In the genomic region with DNA sequence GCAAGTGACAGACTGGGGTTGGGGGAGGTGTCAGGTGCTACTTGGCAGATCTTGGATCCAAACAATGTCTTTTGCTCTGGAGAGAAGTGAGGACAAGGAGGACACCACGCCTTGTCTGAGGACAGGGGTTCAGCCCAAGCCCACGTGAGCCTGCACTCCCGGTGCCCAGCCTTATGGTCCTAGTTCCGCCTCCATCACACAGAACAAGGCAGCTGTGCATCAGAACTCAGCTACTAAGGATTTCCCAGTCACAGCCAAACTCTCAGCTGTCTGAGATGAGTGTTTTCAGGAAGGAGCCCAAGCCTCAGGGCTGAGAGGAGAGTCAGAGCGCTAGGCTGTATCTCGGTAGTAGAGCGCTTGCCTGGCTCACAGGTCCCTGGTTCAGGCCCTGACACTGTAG, we compare ENCODE assay signal across 12 mouse cellular contexts.
DNase-seq lines count a peak whose midpoint lies in the region; ATAC-seq and TF ChIP-seq lines count a peak whose summit lies in the region.
"Had no signal": no experiment of that assay in that cellular context is flagged by ENCODE, and none has a peak within 500 bp of the region (broad histone marks: within the 10 kb centered on the region; RNA-seq: fewer than 3 reads in every experiment).

No protein-coding gene starts in this region.

- no peaks in the 10 kb centered on the region for H3K79me2 ChIP-seq in C2C12 (ENCODE audit: control insufficient read depth, insufficient read depth)

- no peak overlapping the region for H3ac ChIP-seq in C2C12 (ENCODE audit: control insufficient read depth, insufficient read length, low read depth)

- H3K9ac ChIP-seq in kidney, embryonic 14.5 days (ENCODE audit: low read depth, low read length) = no peak overlapping the region
- H3K9ac ChIP-seq: hindbrain, embryonic 15.5 days; liver, embryonic 12.5 days; neural tube, embryonic 12.5 days had no signal

- WGBS in kidney, embryonic 14.5 days = 45% methylated on average over 7 of the region's 7 CpGs
- WGBS in kidney, adult 2 months = 91% methylated on average over 7 of the region's 7 CpGs
- WGBS in embryonic facial prominence, embryonic 10.5 days = 62% methylated on average over 7 of the region's 7 CpGs

- TF ChIP-seq CTCF in kidney, adult 2 months (conservative IDR thresholded peaks at IDR 0.05; ENCODE audit: insufficient read depth, insufficient read length, low read depth, low read length) = no peak
- no peak for TF ChIP-seq CTCF in C2C12 (IDR thresholded peaks at IDR 0.05; ENCODE audit: control insufficient read depth, insufficient read depth, insufficient read length)

- H3K9me3 ChIP-seq in kidney, embryonic 14.5 days (ENCODE audit: control insufficient read depth, low read length) = no peaks in the 10 kb centered on the region
- no peaks in the 10 kb centered on the region for H3K9me3 ChIP-seq in embryonic facial prominence, embryonic 10.5 days
- H3K9me3 ChIP-seq: hindbrain, embryonic 15.5 days; liver, embryonic 12.5 days; neural tube, embryonic 12.5 days had no signal

- H3K79me3 ChIP-seq in C2C12 (ENCODE audit: low read depth) = no peaks in the 10 kb centered on the region

- H3K27me3 ChIP-seq in kidney, embryonic 14.5 days (ENCODE audit: control insufficient read depth, insufficient read depth, low read length) = no peaks in the 10 kb centered on the region
- no peaks in the 10 kb centered on the region for H3K27me3 ChIP-seq in kidney, adult 2 months (replicated peaks; ENCODE audit: control insufficient read depth, insufficient read depth, low read length)
- no peaks in the 10 kb centered on the region for H3K27me3 ChIP-seq in C2C12 (ENCODE audit: control insufficient read depth, insufficient read depth, insufficient read length)
- H3K27me3 ChIP-seq in embryonic facial prominence, embryonic 10.5 days (replicated peaks; ENCODE audit: low read depth, poor library complexity, severe bottlenecking) = no peaks in the 10 kb centered on the region; the same call in none of the 2 replicates
- H3K27me3 ChIP-seq: hindbrain, embryonic 15.5 days; liver, embryonic 12.5 days; neural tube, embryonic 12.5 days had no signal

- H3K4me2 ChIP-seq in kidney, embryonic 14.5 days (replicated peaks; ENCODE audit: low read depth, low read length) = no peak overlapping the region
- H3K4me2 ChIP-seq: hindbrain, embryonic 15.5 days; liver, embryonic 12.5 days; neural tube, embryonic 12.5 days had no signal

- TF ChIP-seq POLR2A in kidney, adult 2 months (IDR thresholded peaks at IDR 0.05; ENCODE audit: low read depth, low read length) = no peak

- peak; percentile 71 for ATAC-seq in frontal cortex, adult (ENCODE audit: low TSS enrichment)
- ATAC-seq in kidney, embryonic 14.5 days (ENCODE audit: low FRiP score, low TSS enrichment) = peak; percentile 3; the same call in 1 of the 2 replicates
- ATAC-seq: forebrain, embryonic 16.5 days; liver, embryonic 12.5 days had no signal

- no peak for DNase-seq in frontal cortex, postnatal 10 days (ENCODE audit: low spot score in 2 of 2)
- no peak for DNase-seq in kidney, adult 2 months
- DNase-seq in embryonic facial prominence, embryonic 10.5 days (ENCODE audit: low spot score) = no peak
- no peak for DNase-seq in urinary bladder, postnatal 10 days (ENCODE audit: low spot score)
- DNase-seq: midbrain, embryonic 14.5 days had no signal

- H3K4me1 ChIP-seq in kidney, embryonic 14.5 days (ENCODE audit: control insufficient read depth, insufficient read depth, low read length) = peaks cover 26% of the 10 kb centered on the region
- H3K4me1 ChIP-seq in kidney, adult 2 months (ENCODE audit: control insufficient read depth, insufficient read depth, low read length) = no peaks in the 10 kb centered on the region
- H3K4me1 ChIP-seq in embryonic facial prominence, embryonic 10.5 days = peaks cover 88% of the 10 kb centered on the region
- H3K4me1 ChIP-seq: liver, embryonic 12.5 days had no signal

- no peak overlapping the region for H3K4me3 ChIP-seq in kidney, embryonic 14.5 days (ENCODE audit: low read length)
- no peak overlapping the region for H3K4me3 ChIP-seq in kidney, adult 2 months (ENCODE audit: insufficient read depth, low read depth, low read length)
- no peak overlapping the region for H3K4me3 ChIP-seq in C2C12 (ENCODE audit: insufficient read depth, poor library complexity, severe bottlenecking)
- no peak overlapping the region for H3K4me3 ChIP-seq in embryonic facial prominence, embryonic 10.5 days
- H3K4me3 ChIP-seq: hindbrain, embryonic 15.5 days; liver, embryonic 12.5 days; neural tube, embryonic 12.5 days had no signal

- H3K36me3 ChIP-seq in kidney, embryonic 14.5 days (ENCODE audit: control insufficient read depth, insufficient read depth, low read length) = no peaks in the 10 kb centered on the region
- H3K36me3 ChIP-seq in kidney, adult 2 months (ENCODE audit: control insufficient read depth, insufficient read depth, low read length) = no peaks in the 10 kb centered on the region
- no peaks in the 10 kb centered on the region for H3K36me3 ChIP-seq in C2C12 (ENCODE audit: control insufficient read depth, insufficient read depth)
- H3K36me3 ChIP-seq in embryonic facial prominence, embryonic 10.5 days (replicated peaks) = no peaks in the 10 kb centered on the region
- H3K36me3 ChIP-seq: hindbrain, embryonic 15.5 days; liver, embryonic 12.5 days; neural tube, embryonic 12.5 days had no signal

- H3K27ac ChIP-seq in kidney, embryonic 14.5 days (ENCODE audit: low read depth, low read length) = peak overlapping the region; percentile 61; the same call in 1 of the 2 replicates
- H3K27ac ChIP-seq in kidney, adult 2 months (ENCODE audit: insufficient read depth, low read depth, low read length) = no peak overlapping the region
- H3K27ac ChIP-seq in embryonic facial prominence, embryonic 10.5 days (replicated peaks) = peak overlapping the region; percentile 61
- H3K27ac ChIP-seq: hindbrain, embryonic 15.5 days; liver, embryonic 12.5 days; neural tube, embryonic 12.5 days had no signal

TF ChIP-seq in C2C12, 6 proteins besides CTCF, POLR2A, EP300 and RAD21:
- TF ChIP-seq USF1 (IDR thresholded peaks at IDR 0.05; ENCODE audit: low read depth) = peak; percentile 33
- no peak for TF ChIP-seq MYOG (IDR thresholded peaks at IDR 0.05; ENCODE audit: control insufficient read depth, extremely low read depth, insufficient read length)
TF ChIP-seq in C2C12: peak in this region for 1.
